Mouse (Mus musculus) embryo, embryonic 11.5 days (tissue): ENCODE data around the gene Ift43.

ENCODE experiments used
- DNase-seq: peaks from one replicate; pipeline ENCODE4 v3.0.0-alpha.2; 2012; ENCODE audit warnings: low read depth, low spot score

Gene Ift43

GRCm38 (mm10) chr12:86082481-86083012 lies at the start of gene Ift43:
Gene Ift43, plus strand, starts transcription at chr12:86082541.
- DNase-seq: peak; percentile 67

GRCm38 (mm10) chr12:86035586-86035985 lies 46.8 kb upstream of the Ift43 start:
- no peak for DNase-seq

- DNase-seq: no peak
These were observed 45.8 kb upstream of the Ift43 start for GRCm38 (mm10) chr12:86036368-86037166.

GRCm38 (mm10) chr12:86037235-86037921 lies 45.0 kb upstream of the Ift43 start:
- DNase-seq: peak; percentile 53

GRCm38 (mm10) chr12:86039078-86039477 lies 43.3 kb upstream of the Ift43 start:
- DNase-seq: no peak

GRCm38 (mm10) chr12:86039751-86040150 lies 42.6 kb upstream of the Ift43 start:
- DNase-seq: no peak

GRCm38 (mm10) chr12:86046141-86046540 lies 36.2 kb upstream of the Ift43 start:
- DNase-seq: no peak

- DNase-seq: no peak
These were observed 35.6 kb upstream of the Ift43 start for GRCm38 (mm10) chr12:86046776-86047175.

- no peak for DNase-seq
These were observed 35.0 kb upstream of the Ift43 start for GRCm38 (mm10) chr12:86047376-86047775.

- no peak for DNase-seq
These were observed 32.5 kb upstream of the Ift43 start for GRCm38 (mm10) chr12:86049813-86050212.

- no peak for DNase-seq
These were observed 30.9 kb upstream of the Ift43 start for GRCm38 (mm10) chr12:86051477-86051876.

GRCm38 (mm10) chr12:86055306-86055705 lies 27.0 kb upstream of the Ift43 start:
- no peak for DNase-seq

- DNase-seq: no peak
These were observed 25.4 kb upstream of the Ift43 start for GRCm38 (mm10) chr12:86056976-86057375.

- no peak for DNase-seq
These were observed 24.8 kb upstream of the Ift43 start for GRCm38 (mm10) chr12:86057516-86057915.

GRCm38 (mm10) chr12:86059341-86059740 lies 23.0 kb upstream of the Ift43 start:
- DNase-seq: no peak

- DNase-seq: no peak
These were observed 17.5 kb upstream of the Ift43 start for GRCm38 (mm10) chr12:86064796-86065195.

GRCm38 (mm10) chr12:86071432-86071831 lies 10.9 kb upstream of the Ift43 start:
- no peak for DNase-seq

- no peak for DNase-seq
These were observed 7.7 kb upstream of the Ift43 start for GRCm38 (mm10) chr12:86074681-86075080.

GRCm38 (mm10) chr12:86075358-86075757 lies 7.0 kb upstream of the Ift43 start:
- no peak for DNase-seq

GRCm38 (mm10) chr12:86076321-86076901 lies 5.9 kb upstream of the Ift43 start:
- DNase-seq: no peak

- no peak for DNase-seq
These were observed 5.0 kb upstream of the Ift43 start for GRCm38 (mm10) chr12:86077322-86077721.

- no peak for DNase-seq
These were observed 4.6 kb upstream of the Ift43 start for GRCm38 (mm10) chr12:86077736-86078135.
